Mouse (Mus musculus) neural tube, embryonic 15.5 days (tissue): ENCODE measurements around the gene 4930404N11Rik. TPM values are rescaled to one million over a fixed set of nuclear protein-coding genes. Genes with fewer than 3 reads are reported as not detected.

Source experiments
- ATAC-seq: fragments of 200-750 bp; cut with Nextera tagmentation; 2 replicates; pipeline ENCODE4 v1.8.0; 2017; ENCODE audit warnings: mild to moderate bottlenecking, moderate TSS enrichment, moderate library complexity; ENCODE audit not compliant: low FRiP score
- H3K27ac ChIP-seq: fragments of 300-500 bp; sonication (generic); replicated peaks from 2 replicates; pipeline ENCODE4 v1.5.1; 2015; ENCODE audit warnings: mild to moderate bottlenecking, inconsistent platforms
- H3K27me3 ChIP-seq: fragments of 300-500 bp; sonication (generic); replicated peaks from 2 replicates; pipeline ENCODE4 v1.6.1; 2015; ENCODE audit warnings: inconsistent platforms
- H3K36me3 ChIP-seq: fragments of 300-500 bp; sonication (generic); 2 replicates; pipeline ENCODE4 v1.6.1; 2015; ENCODE audit warnings: inconsistent platforms
- H3K4me1 ChIP-seq: fragments of 300-500 bp; sonication (generic); 2 replicates; pipeline ENCODE4 v1.6.1; 2015; ENCODE audit warnings: inconsistent platforms
- H3K4me2 ChIP-seq: fragments of 300-500 bp; sonication (generic); 2 replicates; pipeline ENCODE4 v1.6.1; 2015; ENCODE audit warnings: inconsistent platforms, mild to moderate bottlenecking, moderate library complexity
- H3K4me3 ChIP-seq: fragments of 300-500 bp; sonication (generic); replicated peaks from 2 replicates; pipeline ENCODE4 v1.5.1; 2015; ENCODE audit warnings: mild to moderate bottlenecking, inconsistent platforms
- H3K9ac ChIP-seq: fragments of 300-500 bp; sonication (generic); replicated peaks from 2 replicates; pipeline ENCODE4 v1.6.1; 2015; ENCODE audit warnings: mild to moderate bottlenecking, inconsistent platforms
- H3K9me3 ChIP-seq: fragments of 300-500 bp; sonication (generic); replicated peaks from 2 replicates; pipeline ENCODE4 v1.6.1; 2016; ENCODE audit warnings: inconsistent platforms
- WGBS: fragments of 180-500 bp; shearing (Covaris S2); methylation state at CpG from one replicate; pipeline ENCODE4 v1.1.7; 2015; ENCODE audit warnings: mixed read lengths; 5-methylcytosine and 5-hydroxymethylcytosine counted together
- polyA plus RNA-seq: library from polyadenylated mRNA; unstranded; fragments of >200 nt; fragmentation: Nextera tagmentation; extraction: Ambion mirVana; gene quantifications from 2 replicates; pipeline ENCODE4 v1.2.1, GENCODE M21; 2015

4930404N11Rik gene
- polyA plus RNA-seq, 1 experiment from 2014 or later = 1.5 TPM

GRCm38 (mm10) chr10:81349146-81349545 is 16.5 kb downstream of the 4930404N11Rik start:
- Histone ChIP-seq H3K27ac (no peak overlapping the region), H3K4me2 (peak overlapping the region; percentile 95), H3K36me3 (no peaks in the 10 kb centered on the region), H3K9me3 (no peaks in the 10 kb centered on the region), H3K9ac (0 out of 2 replicates have a peak overlapping the region, but pooled peaks have one; percentile 29), H3K27me3 (peaks cover 25% of the 10 kb centered on the region), H3K4me3 (peak overlapping the region; percentile 65), H3K4me1 (peaks cover 29% of the 10 kb centered on the region)
- no peak for ATAC-seq
- 5% methylated on average over 12 of the region's 12 CpGs for WGBS

GRCm38 (mm10) chr10:81346453-81347067 is 19.1 kb downstream of the 4930404N11Rik start:
- Histone ChIP-seq H3K27ac (peak overlapping the region; percentile 65), H3K4me2 (peak overlapping the region; percentile 63), H3K4me3 (peak overlapping the region; percentile 38), H3K9ac (peak overlapping the region; percentile 42), H3K9me3 (no peaks in the 10 kb centered on the region), H3K4me1 (peaks cover 37% of the 10 kb centered on the region), H3K36me3 (no peaks in the 10 kb centered on the region), H3K27me3 (peaks cover 50% of the 10 kb centered on the region)
- 8% methylated on average over 45 of the region's 55 CpGs for WGBS
- peak; percentile 13 for ATAC-seq

- Histone ChIP-seq H3K4me1 (peaks cover 35% of the 10 kb centered on the region), H3K27ac (no peak overlapping the region), H3K27me3 (peaks cover 64% of the 10 kb centered on the region), H3K9ac (no peak overlapping the region), H3K4me3 (no peak overlapping the region), H3K4me2 (no peak overlapping the region), H3K36me3 (no peaks in the 10 kb centered on the region), H3K9me3 (no peaks in the 10 kb centered on the region)
- ATAC-seq = no peak
- WGBS = 83% methylated on average over 4 of the region's 4 CpGs
Observed at GRCm38 (mm10) chr10:81345162-81345534, 20.5 kb downstream of the 4930404N11Rik start.

- WGBS = 52% methylated on average over 8 of the region's 8 CpGs
- Histone ChIP-seq H3K27ac (no peak overlapping the region), H3K4me2 (no peak overlapping the region), H3K36me3 (no peaks in the 10 kb centered on the region), H3K4me3 (no peak overlapping the region), H3K27me3 (peaks cover 67% of the 10 kb centered on the region), H3K9me3 (no peaks in the 10 kb centered on the region), H3K4me1 (peaks cover 29% of the 10 kb centered on the region), H3K9ac (no peak overlapping the region)
- no peak for ATAC-seq
Observed at GRCm38 (mm10) chr10:81344421-81345161, 21.0 kb downstream of the 4930404N11Rik start.

GRCm38 (mm10) chr10:81342686-81343505 is 22.7 kb downstream of the 4930404N11Rik start, which contains the start of gene Gipc3:
Gipc3 (minus strand) TSS chr10:81343266.
- Histone ChIP-seq H3K4me1 (peaks cover 19% of the 10 kb centered on the region), H3K36me3 (no peaks in the 10 kb centered on the region), H3K9ac (peak within 1 kb of the TSS; percentile 46), H3K27me3 (peaks cover 66% of the 10 kb centered on the region), H3K27ac (no peak within 1 kb of the TSS), H3K9me3 (no peaks in the 10 kb centered on the region), H3K4me2 (peak within 1 kb of the TSS; percentile 76), H3K4me3 (peak within 1 kb of the TSS; percentile 41)
- WGBS = 4% methylated on average over 61 of the region's 67 CpGs
- ATAC-seq = no peak

GRCm38 (mm10) chr10:81341333-81341949 is 24.2 kb downstream of the 4930404N11Rik start:
- no peak overlapping the region for H3K4me2 ChIP-seq
- peaks cover 11% of the 10 kb centered on the region for H3K4me1 ChIP-seq
- H3K9me3 ChIP-seq = no peaks in the 10 kb centered on the region
- no peak overlapping the region for H3K9ac ChIP-seq
- H3K27ac ChIP-seq = no peak overlapping the region
- H3K4me3 ChIP-seq = no peak overlapping the region
- no peaks in the 10 kb centered on the region for H3K36me3 ChIP-seq
- WGBS = 35% methylated on average over 16 of the region's 16 CpGs
- peaks cover 73% of the 10 kb centered on the region for H3K27me3 ChIP-seq
- ATAC-seq = no peak

GRCm38 (mm10) chr10:81340551-81341332 is 24.9 kb downstream of the 4930404N11Rik start:
- 37% methylated on average over 17 of the region's 17 CpGs for WGBS
- no peak overlapping the region for H3K9ac ChIP-seq
- ATAC-seq = no peak
- no peaks in the 10 kb centered on the region for H3K9me3 ChIP-seq
- no peak overlapping the region for H3K4me3 ChIP-seq
- H3K36me3 ChIP-seq = no peaks in the 10 kb centered on the region
- H3K4me1 ChIP-seq = peaks cover 8% of the 10 kb centered on the region
- peaks cover 72% of the 10 kb centered on the region for H3K27me3 ChIP-seq
- H3K27ac ChIP-seq = no peak overlapping the region
- H3K4me2 ChIP-seq = no peak overlapping the region

GRCm38 (mm10) chr10:81336558-81336957 is 29.1 kb downstream of the 4930404N11Rik start:
- ATAC-seq = no peak
- H3K4me1 ChIP-seq = peaks cover 8% of the 10 kb centered on the region; the same call in 1 of the 2 replicates
- H3K27me3 ChIP-seq = peaks cover 63% of the 10 kb centered on the region
- H3K36me3 ChIP-seq = no peaks in the 10 kb centered on the region
- H3K4me2 ChIP-seq = no peak overlapping the region
- no peaks in the 10 kb centered on the region for H3K9me3 ChIP-seq
- 0 out of 2 replicates have a peak overlapping the region, but pooled peaks have one; percentile 9 for H3K27ac ChIP-seq
- no peak overlapping the region for H3K9ac ChIP-seq
- 93% methylated on average over 4 of the region's 4 CpGs for WGBS
- no peak overlapping the region for H3K4me3 ChIP-seq

- no peaks in the 10 kb centered on the region for H3K9me3 ChIP-seq
- no peak for ATAC-seq
Observed at GRCm38 (mm10) chr10:81335393-81336340, 29.9 kb downstream of the 4930404N11Rik start.

GRCm38 (mm10) chr10:81334324-81334723 is 31.3 kb downstream of the 4930404N11Rik start:
- Histone ChIP-seq H3K4me1 (peaks cover 8% of the 10 kb centered on the region; the same call in 1 of the 2 replicates), H3K27me3 (peaks cover 51% of the 10 kb centered on the region), H3K9me3 (no peaks in the 10 kb centered on the region), H3K4me2 (no peak overlapping the region), H3K4me3 (no peak overlapping the region), H3K27ac (no peak overlapping the region), H3K9ac (no peak overlapping the region), H3K36me3 (no peaks in the 10 kb centered on the region)
- no peak for ATAC-seq
- 75% methylated on average over 11 of the region's 11 CpGs for WGBS

More at GRCm38 (mm10) chr10:81335393-81336340, 29.9 kb downstream of the 4930404N11Rik start:
- peaks cover 56% of the 10 kb centered on the region for H3K27me3 ChIP-seq
- peaks cover 8% of the 10 kb centered on the region; the same call in 1 of the 2 replicates for H3K4me1 ChIP-seq
- no peaks in the 10 kb centered on the region for H3K36me3 ChIP-seq
- H3K27ac ChIP-seq = 0 out of 2 replicates have a peak overlapping the region, but pooled peaks have one; percentile 9
- H3K9ac ChIP-seq = no peak overlapping the region
- WGBS = 40% methylated on average over 18 of the region's 19 CpGs
- no peak overlapping the region for H3K4me3 ChIP-seq
- H3K4me2 ChIP-seq = no peak overlapping the region
